Mouse (Mus musculus): ENCODE measurements around the gene Trim46. TPM values are rescaled to one million over a fixed set of nuclear protein-coding genes. Genes with fewer than 3 reads are reported as not detected.
A peak's percentile ranks its signal among the peaks of the same experiment; 100 is the strongest.

The Trim46 gene
- polyA plus RNA-seq, 1 experiment: 87.2 TPM

- H3K27ac ChIP-seq (ENCODE audit: insufficient read depth, low read length): no peak overlapping the region
- no peaks in the 10 kb centered on the region for H3K4me1 ChIP-seq (ENCODE audit: control insufficient read depth, insufficient read depth, low read length)
- no peak for TF ChIP-seq POLR2A (IDR thresholded peaks at IDR 0.05; ENCODE audit: extremely low read depth, insufficient read depth, low read length)
- 0 out of 2 replicates have a peak, but pooled peaks have one; percentile 7 for TF ChIP-seq CTCF (IDR thresholded peaks at IDR 0.05; ENCODE audit: extremely low read depth, insufficient read depth, low read length)
- H3K4me3 ChIP-seq (ENCODE audit: insufficient read depth, low read length): no peak overlapping the region
These were observed 52.3 kb downstream of the Trim46 start for GRCm38 (mm10) chr3:89193853-89194252.

GRCm38 (mm10) chr3:89193351-89193750 is 52.8 kb downstream of the Trim46 start:
- Histone ChIP-seq H3K27ac (ENCODE audit: insufficient read depth, low read length) (no peak overlapping the region), H3K4me3 (ENCODE audit: insufficient read depth, low read length) (no peak overlapping the region), H3K4me1 (ENCODE audit: control insufficient read depth, insufficient read depth, low read length) (no peaks in the 10 kb centered on the region)
- no peak for TF ChIP-seq CTCF (IDR thresholded peaks at IDR 0.05; ENCODE audit: extremely low read depth, insufficient read depth, low read length)

GRCm38 (mm10) chr3:89190436-89190835 is 55.7 kb downstream of the Trim46 start:
- H3K27ac ChIP-seq (ENCODE audit: insufficient read depth, low read length): no peak overlapping the region
- no peaks in the 10 kb centered on the region for H3K4me1 ChIP-seq (ENCODE audit: control insufficient read depth, insufficient read depth, low read length)
- TF ChIP-seq POLR2A (IDR thresholded peaks at IDR 0.05; ENCODE audit: extremely low read depth, insufficient read depth, low read length) (no peak), CTCF (IDR thresholded peaks at IDR 0.05; ENCODE audit: extremely low read depth, insufficient read depth, low read length) (no peak)
- H3K4me3 ChIP-seq (ENCODE audit: insufficient read depth, low read length): no peak overlapping the region

- no peak overlapping the region for H3K4me3 ChIP-seq (ENCODE audit: insufficient read depth, low read length)
- no peak overlapping the region for H3K27ac ChIP-seq (ENCODE audit: insufficient read depth, low read length)
- H3K4me1 ChIP-seq (ENCODE audit: control insufficient read depth, insufficient read depth, low read length): no peaks in the 10 kb centered on the region
- TF ChIP-seq POLR2A (IDR thresholded peaks at IDR 0.05; ENCODE audit: extremely low read depth, insufficient read depth, low read length) (no peak), CTCF (IDR thresholded peaks at IDR 0.05; ENCODE audit: extremely low read depth, insufficient read depth, low read length) (no peak)
These were observed 57.6 kb downstream of the Trim46 start for GRCm38 (mm10) chr3:89188478-89188875.

- TF ChIP-seq POLR2A (IDR thresholded peaks at IDR 0.05; ENCODE audit: extremely low read depth, insufficient read depth, low read length) (no peak), CTCF (IDR thresholded peaks at IDR 0.05; ENCODE audit: extremely low read depth, insufficient read depth, low read length) (no peak)
These were observed 58.2 kb downstream of the Trim46 start for GRCm38 (mm10) chr3:89187690-89188477.

GRCm38 (mm10) chr3:89187197-89187596 is 58.9 kb downstream of the Trim46 start:
- Histone ChIP-seq H3K4me1 (ENCODE audit: control insufficient read depth, insufficient read depth, low read length) (no peaks in the 10 kb centered on the region), H3K4me3 (ENCODE audit: insufficient read depth, low read length) (no peak overlapping the region), H3K27ac (ENCODE audit: insufficient read depth, low read length) (no peak overlapping the region)
- TF ChIP-seq CTCF (IDR thresholded peaks at IDR 0.05; ENCODE audit: extremely low read depth, insufficient read depth, low read length) (no peak), POLR2A (IDR thresholded peaks at IDR 0.05; ENCODE audit: extremely low read depth, insufficient read depth, low read length) (no peak)

More at GRCm38 (mm10) chr3:89187690-89188477, 58.2 kb downstream of the Trim46 start:
- Histone ChIP-seq H3K4me3 (ENCODE audit: insufficient read depth, low read length) (no peak overlapping the region), H3K4me1 (ENCODE audit: control insufficient read depth, insufficient read depth, low read length) (no peaks in the 10 kb centered on the region), H3K27ac (ENCODE audit: insufficient read depth, low read length) (no peak overlapping the region)

Other genes with a start within 250 kb of the Trim46 start
- 199 and 214 TPM in 2 replicates for gene Rusc1, start 153.0 kb downstream of the Trim46 start, polyA plus RNA-seq (2012; rRNA removed)
- gene Gm43738, start 145.2 kb downstream of the Trim46 start, polyA plus RNA-seq (2012; rRNA removed): not detected in 2 replicates
- 94.9 and 107 TPM in 2 replicates for gene Fdps, start 144.3 kb downstream of the Trim46 start, polyA plus RNA-seq (2012; rRNA removed)
- gene Pklr, start 110.2 kb downstream of the Trim46 start, polyA plus RNA-seq (2012; rRNA removed): 0.04 and 0.08 TPM in 2 replicates
- gene Hcn3, start 86.1 kb downstream of the Trim46 start, polyA plus RNA-seq (2012; rRNA removed): 14.2 and 14.5 TPM in 2 replicates
- gene Clk2, start 81.5 kb downstream of the Trim46 start, polyA plus RNA-seq (2012; rRNA removed): 68.0 and 73.0 TPM in 2 replicates
- 94.5 and 95.7 TPM in 2 replicates for gene Scamp3, start 68.8 kb downstream of the Trim46 start, polyA plus RNA-seq (2012; rRNA removed)
- gene Fam189b, start 63.2 kb downstream of the Trim46 start, polyA plus RNA-seq (2012; rRNA removed): 84.1 and 86.2 TPM in 2 replicates
- gene Gba, start 43.4 kb downstream of the Trim46 start, polyA plus RNA-seq (2012; rRNA removed): 85.1 and 86.1 TPM in 2 replicates
- 68.9 and 70.6 TPM in 2 replicates for gene Thbs3, start 31.1 kb downstream of the Trim46 start, polyA plus RNA-seq (2012; rRNA removed)
- 132 and 155 TPM in 2 replicates for gene Mtx1, start 19.2 kb downstream of the Trim46 start, polyA plus RNA-seq (2012; rRNA removed)
- gene Muc1, start 17.3 kb downstream of the Trim46 start, polyA plus RNA-seq (2012; rRNA removed): 0.88 and 0.95 TPM in 2 replicates
- gene Krtcap2, start 343 bp downstream of the Trim46 start, polyA plus RNA-seq (2012; rRNA removed): 58.2 and 61.9 TPM in 2 replicates
- 150 and 156 TPM in 2 replicates for gene Dpm3, start 13.0 kb upstream of the Trim46 start, polyA plus RNA-seq (2012; rRNA removed)
- gene Slc50a1, start 24.3 kb upstream of the Trim46 start, polyA plus RNA-seq (2012; rRNA removed): 106 and 114 TPM in 2 replicates
- 11.7 and 12.7 TPM in 2 replicates for gene Efna1, start 34.8 kb upstream of the Trim46 start, polyA plus RNA-seq (2012; rRNA removed)
- gene Efna3, start 76.7 kb upstream of the Trim46 start, polyA plus RNA-seq (2012; rRNA removed): 79.9 and 85.1 TPM in 2 replicates
- 0.59 and 1.1 TPM in 2 replicates for gene Efna4, start 91.7 kb upstream of the Trim46 start, polyA plus RNA-seq (2012; rRNA removed)
- 170 and 178 TPM in 2 replicates for gene Adam15, start 103.7 kb upstream of the Trim46 start, polyA plus RNA-seq (2012; rRNA removed)
- 0.61 and 0.75 TPM in 2 replicates for gene Dcst2, start 115.7 kb upstream of the Trim46 start, polyA plus RNA-seq (2012; rRNA removed)
- gene Dcst1, start 118.9 kb upstream of the Trim46 start, polyA plus RNA-seq (2012; rRNA removed): 0.06 TPM in 1 of 2 replicates, not detected in the other
- 14.7 and 18.7 TPM in 2 replicates for gene Zbtb7b, start 148.5 kb upstream of the Trim46 start, polyA plus RNA-seq (2012; rRNA removed)
- 5.1 and 5.9 TPM in 2 replicates for gene Lenep, start 156.5 kb upstream of the Trim46 start, polyA plus RNA-seq (2012; rRNA removed)
- gene Flad1, start 165.6 kb upstream of the Trim46 start, polyA plus RNA-seq (2012; rRNA removed): 45.4 and 48.7 TPM in 2 replicates
- gene Cks1b, start 172.1 kb upstream of the Trim46 start, polyA plus RNA-seq (2012; rRNA removed): 5.2 and 5.4 TPM in 2 replicates
- 17.5 and 18.0 TPM in 2 replicates for gene Shc1, start 172.1 kb upstream of the Trim46 start, polyA plus RNA-seq (2012; rRNA removed)
- 43.4 and 47.2 TPM in 2 replicates for gene Pygo2, start 183.9 kb upstream of the Trim46 start, polyA plus RNA-seq (2012; rRNA removed)
- 38.0 and 39.9 TPM in 2 replicates for gene Pbxip1, start 190.4 kb upstream of the Trim46 start, polyA plus RNA-seq (2012; rRNA removed)
- gene Pmvk, start 208.2 kb upstream of the Trim46 start, polyA plus RNA-seq (2012; rRNA removed): 71.8 and 71.9 TPM in 2 replicates

Measured in cortical plate, adult 2 months (tissue).